ENCODE assay signal across 8 mouse cellular contexts in the genomic region with DNA sequence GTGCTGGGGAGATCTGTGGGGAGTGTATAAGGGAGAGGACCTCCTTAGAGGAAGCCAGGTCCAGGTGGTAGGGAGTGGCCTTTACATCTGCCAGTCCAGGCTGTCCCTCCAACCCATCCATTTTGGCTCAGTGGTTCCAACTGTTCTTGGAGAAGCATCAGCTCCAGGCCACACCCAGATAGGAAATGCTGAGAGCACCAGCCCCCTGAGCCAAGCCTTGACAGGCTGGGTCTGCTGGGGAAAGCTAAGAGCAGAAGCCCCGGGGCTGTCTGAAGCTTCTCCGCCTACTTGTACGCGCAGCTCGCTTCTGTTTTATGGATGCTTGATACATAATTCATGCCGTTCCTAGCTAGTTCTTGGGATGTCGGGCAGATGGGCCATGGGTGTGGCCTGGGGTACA. TPM values are rescaled to one million over a fixed set of nuclear protein-coding genes. Genes with fewer than 3 reads are reported as not detected.
DNase-seq lines count a peak whose midpoint lies in the region; ATAC-seq and TF ChIP-seq lines count a peak whose summit lies in the region.

No protein-coding gene starts in this region.

- WGBS in hindbrain, embryonic 15.5 days = 47% methylated on average over 7 of the region's 7 CpGs
- whole genome bisulfite sequencing in midbrain, postnatal 0 days = 38% methylated on average over 7 of the region's 7 CpGs

- no peak overlapping the region for H3K4me3 ChIP-seq in hindbrain, embryonic 15.5 days
- no peak overlapping the region for H3K4me3 ChIP-seq in midbrain, postnatal 0 days (ENCODE audit: low read depth, low read length)

- H3K9ac ChIP-seq in hindbrain, embryonic 15.5 days = no peak overlapping the region
- H3K9ac ChIP-seq in midbrain, postnatal 0 days (replicated peaks; ENCODE audit: low read length, poor library complexity, severe bottlenecking) = no peak overlapping the region

- H3K27ac ChIP-seq in hindbrain, embryonic 15.5 days (replicated peaks) = 0 out of 2 replicates have a peak overlapping the region, but pooled peaks have one; percentile 23
- 0 out of 2 replicates have a peak overlapping the region, but pooled peaks have one; percentile 32 for H3K27ac ChIP-seq in midbrain, postnatal 0 days (ENCODE audit: low read depth, low read length)

- no peaks in the 10 kb centered on the region for H3K36me3 ChIP-seq in hindbrain, embryonic 15.5 days
- no peaks in the 10 kb centered on the region for H3K36me3 ChIP-seq in midbrain, postnatal 0 days (ENCODE audit: insufficient read depth, low read length)

- peaks cover 51% of the 10 kb centered on the region for H3K4me1 ChIP-seq in hindbrain, embryonic 15.5 days (replicated peaks)
- peaks cover 10% of the 10 kb centered on the region; the same call in 1 of the 2 replicates for H3K4me1 ChIP-seq in midbrain, postnatal 0 days (ENCODE audit: insufficient read depth, low read length)

- no peaks in the 10 kb centered on the region for H3K27me3 ChIP-seq in hindbrain, embryonic 15.5 days
- H3K27me3 ChIP-seq in midbrain, postnatal 0 days (ENCODE audit: insufficient read depth, low read length) = no peaks in the 10 kb centered on the region

- no peak for DNase-seq in cerebellum, postnatal 36 days
- DNase-seq in layer of hippocampus, adult 11-12 months (ENCODE audit: low spot score) = peak; percentile 67
- DNase-seq in layer of hippocampus, adult 9-10 months (ENCODE audit: low spot score) = no peak
- DNase-seq in midbrain, postnatal 0 days (ENCODE audit: low spot score) = peak; percentile 51
- DNase-seq in spleen, postnatal 4 days (ENCODE audit: low spot score in 2 of 2) = no peak
- DNase-seq in Muller cell, postnatal 12 days (ENCODE audit: inconsistent ontology term) = no peak

- no peaks in the 10 kb centered on the region for H3K9me3 ChIP-seq in hindbrain, embryonic 15.5 days
- H3K9me3 ChIP-seq in midbrain, postnatal 0 days (ENCODE audit: low read length) = no peaks in the 10 kb centered on the region

- peak; percentile 60 for ATAC-seq in cerebellum, adult (ENCODE audit: insufficient number of reproducible peaks, low FRiP score, low TSS enrichment)
- ATAC-seq in hindbrain, embryonic 15.5 days (ENCODE audit: low FRiP score, low read depth) = no peak; the same call in 1 of the 2 replicates
- no peak for ATAC-seq in midbrain, postnatal 0 days (ENCODE audit: low FRiP score)

- TF ChIP-seq CTCF in midbrain, postnatal 0 days (IDR thresholded peaks at IDR 0.05) = no peak

- no peak overlapping the region for H3K4me2 ChIP-seq in hindbrain, embryonic 15.5 days
- H3K4me2 ChIP-seq in midbrain, postnatal 0 days (ENCODE audit: low read depth, low read length, poor library complexity, severe bottlenecking) = no peak overlapping the region

RNA-seq across cellular contexts. Expression of a gene that starts 39.9 kb away (rescaled TPM):
- polyA plus RNA-seq in hindbrain, embryonic 15.5 days (2015; fragmentation: Nextera tagmentation; extraction: Ambion mirVana) = 14.0 and 16.5 TPM in 2 replicates
- 59.8 and 63.5 TPM in 2 replicates for total RNA-seq in midbrain, postnatal 0 days (2014; rRNA removed)
- polyA plus RNA-seq in midbrain, postnatal 0 days (2015; fragmentation: Nextera tagmentation; extraction: Ambion mirVana) = 9.4 and 11.0 TPM in 2 replicates

Comparison
In these comparisons a context has a peak if more than half of its experiments do, and no peak if none do; other contexts are left out.
1. DNase-seq: peak in layer of hippocampus, adult 11-12 months (single experiment) and midbrain, postnatal 0 days (single experiment); none in cerebellum, postnatal 36 days (0 of 2), layer of hippocampus, adult 9-10 months (single experiment), spleen, postnatal 4 days (0 of 2) and Muller cell, postnatal 12 days (single experiment).